Mouse (Mus musculus): ENCODE results near the gene Cish. TPM values are rescaled to one million over a fixed set of nuclear protein-coding genes. Genes with fewer than 3 reads are reported as not detected.

The Cish gene
- polyA plus RNA-seq, 1 experiment from 2014 or later: 26.2 TPM

DNA sequence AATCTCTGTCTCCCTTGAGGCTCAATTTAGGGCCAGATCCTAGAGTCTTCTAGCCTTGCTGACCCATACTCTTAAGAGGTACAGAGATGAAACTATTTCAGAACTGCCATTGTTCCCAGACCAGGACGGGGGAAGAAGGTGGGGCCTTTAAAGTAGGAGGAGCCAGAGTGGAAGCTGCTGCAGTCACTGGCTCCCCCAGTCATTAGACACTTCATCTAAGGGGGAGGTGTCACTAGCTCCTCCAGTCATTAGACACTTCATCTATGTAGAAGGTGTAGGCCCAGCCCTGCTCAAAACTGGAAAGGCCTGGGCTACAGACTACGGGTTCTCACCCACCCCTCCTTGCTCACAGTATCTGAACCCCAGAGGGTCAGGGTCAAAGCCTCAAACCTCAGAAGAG, 8.5 kb upstream of the Cish start:
- Histone ChIP-seq H3K4me1 (replicated peaks; ENCODE audit: insufficient read depth, low read length) (0 out of 2 replicates have a peak, but pooled peaks cover 7% of the 10 kb centered on the region), H3K9ac (ENCODE audit: low read depth, low read length) (no peak overlapping the region), H3K36me3 (ENCODE audit: insufficient read depth, low read length) (no peaks in the 10 kb centered on the region), H3K27me3 (ENCODE audit: insufficient read depth, low read length) (no peaks in the 10 kb centered on the region), H3K4me2 (ENCODE audit: low read length) (no peak overlapping the region), H3K27ac (no peak overlapping the region), H3K9me3 (replicated peaks; ENCODE audit: low read length) (no peaks in the 10 kb centered on the region), H3K4me3 (replicated peaks; ENCODE audit: low read depth, low read length) (no peak overlapping the region)
- TF ChIP-seq CTCF (IDR thresholded peaks at IDR 0.05; ENCODE audit: low read depth): no peak
- ATAC-seq (replicated peaks; ENCODE audit: low FRiP score, low read depth) (no peak), DNase-seq (ENCODE audit: low spot score) (no peak)
- 65% methylated on average over 2 of the region's 2 CpGs for WGBS

DNA sequence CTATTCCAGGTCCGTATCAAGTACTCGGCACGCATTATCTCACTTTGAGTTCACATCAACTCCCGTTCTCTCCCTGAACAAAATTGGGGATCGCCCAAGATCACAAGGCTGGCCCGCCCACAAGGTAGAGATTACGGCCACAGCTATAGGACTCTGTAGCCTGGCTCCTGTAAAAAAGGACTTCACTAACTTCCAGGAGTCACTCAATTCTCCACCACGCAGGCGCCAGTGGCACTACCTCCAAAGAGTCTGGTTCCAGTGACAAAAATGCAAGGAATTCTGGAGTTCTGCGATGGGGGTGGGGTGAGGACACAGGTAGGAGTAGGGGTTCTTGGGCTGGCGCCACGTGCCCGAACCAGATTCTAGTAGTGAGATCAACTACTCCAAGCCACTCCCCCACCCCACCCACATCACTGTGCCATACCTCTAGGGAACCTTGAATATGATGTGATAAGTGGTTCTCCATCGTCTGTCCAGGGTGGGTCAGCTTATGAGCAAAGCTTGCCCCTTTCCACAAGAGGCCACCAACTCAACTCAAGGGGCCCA, 7.6 kb upstream of the Cish start:
- Histone ChIP-seq H3K27ac (no peak overlapping the region), H3K4me3 (replicated peaks; ENCODE audit: low read depth, low read length) (no peak overlapping the region)
- 89% methylated on average over 14 of the region's 14 CpGs for WGBS

DNA sequence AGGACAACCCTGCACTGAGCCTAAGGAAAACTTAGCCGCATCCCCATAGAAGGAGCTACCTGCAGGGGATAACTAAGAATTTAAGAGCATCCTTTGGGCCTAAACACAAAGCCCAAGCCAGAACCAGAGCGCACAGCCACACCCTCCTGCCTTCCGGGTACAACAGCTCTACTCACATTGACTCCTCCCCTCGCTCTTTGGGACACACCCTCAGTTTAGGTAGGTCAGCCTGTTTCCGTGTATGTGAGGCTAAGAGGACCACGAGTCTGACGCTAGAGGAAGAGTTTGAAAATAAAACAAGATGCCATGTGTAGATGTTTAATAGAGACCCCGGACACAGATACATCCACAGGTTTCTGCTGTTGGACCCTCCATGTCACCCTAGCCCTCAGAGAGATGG, 7.1 kb upstream of the Cish start:
- Histone ChIP-seq H3K4me2 (ENCODE audit: low read length) (peak overlapping the region; percentile 84), H3K4me3 (replicated peaks; ENCODE audit: low read depth, low read length) (peak overlapping the region; percentile 43), H3K36me3 (ENCODE audit: insufficient read depth, low read length) (no peaks in the 10 kb centered on the region), H3K9me3 (replicated peaks; ENCODE audit: low read length) (no peaks in the 10 kb centered on the region), H3K27ac (0 out of 2 replicates have a peak overlapping the region, but pooled peaks have one; percentile 65), H3K27me3 (ENCODE audit: insufficient read depth, low read length) (no peaks in the 10 kb centered on the region), H3K4me1 (replicated peaks; ENCODE audit: insufficient read depth, low read length) (0 out of 2 replicates have a peak, but pooled peaks cover 7% of the 10 kb centered on the region), H3K9ac (ENCODE audit: low read depth, low read length) (peak overlapping the region; percentile 53)
- DNase-seq (ENCODE audit: low spot score) (peak; percentile 45), ATAC-seq (replicated peaks; ENCODE audit: low FRiP score, low read depth) (0 out of 2 replicates have a peak, but pooled peaks have one; percentile 15)
- TF ChIP-seq CTCF (IDR thresholded peaks at IDR 0.05; ENCODE audit: low read depth): no peak
- WGBS: 38% methylated on average over 8 of the region's 8 CpGs

More for the DNA sequence above, 7.6 kb upstream of the Cish start:
- Histone ChIP-seq H3K27me3 (ENCODE audit: insufficient read depth, low read length) (no peaks in the 10 kb centered on the region), H3K4me2 (ENCODE audit: low read length) (peak overlapping the region; percentile 84), H3K36me3 (ENCODE audit: insufficient read depth, low read length) (no peaks in the 10 kb centered on the region), H3K9ac (ENCODE audit: low read depth, low read length) (no peak overlapping the region), H3K4me1 (replicated peaks; ENCODE audit: insufficient read depth, low read length) (0 out of 2 replicates have a peak, but pooled peaks cover 7% of the 10 kb centered on the region), H3K9me3 (replicated peaks; ENCODE audit: low read length) (no peaks in the 10 kb centered on the region)
- no peak for TF ChIP-seq CTCF (IDR thresholded peaks at IDR 0.05; ENCODE audit: low read depth)
- no peak for ATAC-seq (replicated peaks; ENCODE audit: low FRiP score, low read depth)
- no peak for DNase-seq (ENCODE audit: low spot score)

DNA sequence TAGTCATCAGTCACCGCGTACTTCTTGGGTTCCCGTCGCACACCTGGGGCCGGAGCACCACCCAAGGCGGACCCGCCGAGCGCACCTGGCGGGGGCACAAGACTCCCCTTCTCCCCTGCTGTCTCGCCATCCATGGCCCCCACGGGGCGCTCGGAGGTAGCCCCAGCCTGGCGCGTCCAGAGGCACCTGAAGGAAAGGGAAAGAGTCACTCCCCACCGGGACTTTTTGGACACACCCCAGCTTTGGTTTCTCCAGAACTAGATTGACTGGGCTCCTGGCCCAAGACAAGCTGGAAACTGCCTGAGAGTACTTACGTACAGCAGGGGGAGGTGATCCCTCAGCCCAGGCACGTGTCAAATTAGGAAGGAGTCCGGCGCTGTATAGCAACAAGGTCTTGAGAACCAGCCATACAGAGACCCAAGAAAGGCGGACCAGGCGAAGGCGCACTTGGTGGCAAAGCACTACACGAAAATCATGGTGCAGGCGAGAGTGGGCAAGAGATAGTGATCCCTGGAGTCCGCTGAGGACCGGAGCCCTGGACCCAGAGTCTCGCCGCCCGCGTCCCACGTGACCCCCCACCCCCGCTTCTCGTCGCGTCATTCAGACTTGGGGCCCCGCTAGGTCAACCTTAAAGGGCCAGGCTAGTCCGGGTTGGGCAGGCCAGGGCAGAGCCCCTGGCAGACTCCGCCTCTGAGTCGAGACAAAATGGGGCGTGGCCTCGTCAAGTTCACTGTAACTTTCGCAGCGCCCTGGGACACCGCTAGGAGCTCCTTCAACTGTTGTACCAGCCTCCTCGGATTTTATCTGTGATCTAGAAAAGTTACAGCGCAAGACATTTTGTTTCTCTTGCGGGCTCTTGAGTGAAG, 6.4 kb upstream of the Cish start, which contains the start of gene Mapkapk3:
Mapkapk3 (minus strand) TSS at position 667 of the 866 bp plus-strand sequence.
- Histone ChIP-seq H3K9ac (ENCODE audit: low read depth, low read length) (peak within 1 kb of the TSS; percentile 53), H3K4me1 (replicated peaks; ENCODE audit: insufficient read depth, low read length) (0 out of 2 replicates have a peak, but pooled peaks cover 7% of the 10 kb centered on the region), H3K4me2 (ENCODE audit: low read length) (peak within 1 kb of the TSS; percentile 84), H3K9me3 (replicated peaks; ENCODE audit: low read length) (no peaks in the 10 kb centered on the region), H3K4me3 (replicated peaks; ENCODE audit: low read depth, low read length) (peak within 1 kb of the TSS; percentile 43), H3K36me3 (ENCODE audit: insufficient read depth, low read length) (no peaks in the 10 kb centered on the region), H3K27ac (peak within 1 kb of the TSS; percentile 65), H3K27me3 (ENCODE audit: insufficient read depth, low read length) (no peaks in the 10 kb centered on the region)
- DNase-seq (ENCODE audit: low spot score) (peak; percentile 94), ATAC-seq (replicated peaks; ENCODE audit: low FRiP score, low read depth) (peak; percentile 88)
- peak; percentile 58 for TF ChIP-seq CTCF (IDR thresholded peaks at IDR 0.05; ENCODE audit: low read depth)
- WGBS: 2% methylated on average over 49 of the region's 49 CpGs

DNA sequence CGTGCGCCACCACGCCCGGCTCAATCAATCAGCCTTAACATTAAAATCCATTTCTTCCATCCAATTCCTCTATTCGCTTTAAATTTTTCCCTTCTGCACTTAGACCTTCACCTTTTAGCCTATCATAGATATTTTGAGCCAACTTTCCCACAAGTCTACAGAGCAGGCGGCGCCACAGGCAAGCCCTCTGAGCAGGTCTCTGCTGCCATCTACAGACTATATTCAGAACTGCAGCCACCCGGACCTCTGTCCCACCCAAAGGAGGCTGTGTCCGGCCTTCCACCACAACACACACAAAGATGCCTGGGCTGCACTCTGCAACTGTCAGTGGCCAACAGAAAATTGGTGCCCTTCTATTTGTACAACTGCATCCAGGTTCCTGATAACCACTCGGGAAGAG, 4.9 kb upstream of the Cish start:
- ATAC-seq (replicated peaks; ENCODE audit: low FRiP score, low read depth): no peak

DNA sequence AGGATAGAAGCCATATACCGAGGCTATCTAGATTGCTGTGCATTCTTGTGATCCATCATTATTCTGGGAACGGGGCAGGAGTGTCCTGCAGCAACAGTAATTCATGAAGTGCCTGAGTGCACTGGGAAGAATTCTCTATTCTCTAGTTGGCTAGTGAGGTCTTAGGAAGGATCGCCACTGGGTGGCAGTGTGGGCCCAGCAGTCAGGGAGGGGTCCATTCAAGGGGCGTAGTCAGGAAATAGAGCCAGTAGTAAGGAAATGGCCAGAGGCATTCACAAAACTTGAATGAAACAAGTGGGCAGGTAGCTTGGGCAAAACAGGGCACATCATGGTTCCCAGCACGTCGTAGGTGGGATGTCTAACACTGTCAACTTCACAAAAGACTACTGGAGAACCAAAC, 1.6 kb upstream of the Cish start:
- WGBS: 2% methylated on average over 6 of the region's 6 CpGs

More for the DNA sequence above, 4.9 kb upstream of the Cish start:
- Histone ChIP-seq H3K27ac (no peak overlapping the region), H3K27me3 (ENCODE audit: insufficient read depth, low read length) (no peaks in the 10 kb centered on the region), H3K4me2 (ENCODE audit: low read length) (no peak overlapping the region), H3K4me3 (replicated peaks; ENCODE audit: low read depth, low read length) (no peak overlapping the region), H3K36me3 (ENCODE audit: insufficient read depth, low read length) (no peaks in the 10 kb centered on the region), H3K9me3 (replicated peaks; ENCODE audit: low read length) (no peaks in the 10 kb centered on the region), H3K4me1 (replicated peaks; ENCODE audit: insufficient read depth, low read length) (0 out of 2 replicates have a peak, but pooled peaks cover 7% of the 10 kb centered on the region), H3K9ac (ENCODE audit: low read depth, low read length) (no peak overlapping the region)
- WGBS: 33% methylated on average over 10 of the region's 10 CpGs
- peak; percentile 89 for DNase-seq (ENCODE audit: low spot score)
- peak; percentile 97 for TF ChIP-seq CTCF (IDR thresholded peaks at IDR 0.05; ENCODE audit: low read depth)

More for the DNA sequence above, 1.6 kb upstream of the Cish start:
- no peak overlapping the region for H3K27ac ChIP-seq
- H3K27me3 ChIP-seq (ENCODE audit: insufficient read depth, low read length): no peaks in the 10 kb centered on the region
- no peak overlapping the region for H3K4me3 ChIP-seq (replicated peaks; ENCODE audit: low read depth, low read length)
- TF ChIP-seq CTCF (IDR thresholded peaks at IDR 0.05; ENCODE audit: low read depth): peak; percentile 94
- no peak overlapping the region for H3K4me2 ChIP-seq (ENCODE audit: low read length)
- no peaks in the 10 kb centered on the region for H3K9me3 ChIP-seq (replicated peaks; ENCODE audit: low read length)
- DNase-seq (ENCODE audit: low spot score) (peak; percentile 93), ATAC-seq (replicated peaks; ENCODE audit: low FRiP score, low read depth) (no peak)
- peaks cover 12% of the 10 kb centered on the region for H3K4me1 ChIP-seq (replicated peaks; ENCODE audit: insufficient read depth, low read length)
- H3K36me3 ChIP-seq (ENCODE audit: insufficient read depth, low read length): no peaks in the 10 kb centered on the region
- H3K9ac ChIP-seq (ENCODE audit: low read depth, low read length): no peak overlapping the region

All from kidney, postnatal 0 days (tissue).